Mouse (Mus musculus) C2C12 (cell line): ENCODE data around the gene Enpp7. TPM values are rescaled to one million over a fixed set of nuclear protein-coding genes. Genes with fewer than 3 reads are reported as not detected.

Experiments used
- H3K27me3 ChIP-seq: one replicate; pipeline ENCODE4 v1.6.1; 2011; ENCODE audit not compliant: control insufficient read depth, insufficient read depth, insufficient read length
- H3K36me3 ChIP-seq: one replicate; pipeline ENCODE4 v1.6.1; 2011; ENCODE audit not compliant: control insufficient read depth, insufficient read depth
- H3K4me3 ChIP-seq: one replicate; pipeline ENCODE4 v1.5.1; 2011; ENCODE audit warnings: mild to moderate bottlenecking, control low read depth; ENCODE audit not compliant: poor library complexity, insufficient read depth, severe bottlenecking
- H3K79me2 ChIP-seq: one replicate; pipeline ENCODE4 v1.6.1; 2011; ENCODE audit not compliant: control insufficient read depth, insufficient read depth
- H3K79me3 ChIP-seq: one replicate; pipeline ENCODE4 v1.6.1; 2011; ENCODE audit warnings: low read depth, control low read depth
- H3ac ChIP-seq: one replicate; pipeline ENCODE3; 2011; ENCODE audit warnings: low read depth; ENCODE audit not compliant: control insufficient read depth, insufficient read length
- CEBPB ChIP-seq: IDR thresholded peaks from one replicate; pipeline ENCODE4 v1.6.1; 2011; ENCODE audit warnings: low read depth, mild to moderate bottlenecking, control low read depth, moderate library complexity
- CTCF ChIP-seq: IDR thresholded peaks from one replicate; pipeline ENCODE4 v1.5.1; 2011; ENCODE audit not compliant: control insufficient read depth, insufficient read depth, insufficient read length
- FOSL1 ChIP-seq: IDR thresholded peaks from one replicate; pipeline ENCODE4 v1.8.0; 2011; ENCODE audit warnings: mild to moderate bottlenecking, low read length; ENCODE audit not compliant: poor library complexity, insufficient read depth, severe bottlenecking
- MAX ChIP-seq: IDR thresholded peaks from one replicate; pipeline ENCODE4 v1.6.1; 2011; ENCODE audit warnings: mild to moderate bottlenecking, control low read depth
- MYOD1 ChIP-seq: IDR thresholded peaks from one replicate; pipeline ENCODE4 v1.6.1; 2011; ENCODE audit warnings: low read depth; ENCODE audit not compliant: control insufficient read depth, insufficient read length
- MYOG ChIP-seq: IDR thresholded peaks from one replicate; pipeline ENCODE4 v1.6.1; 2011; ENCODE audit not compliant: control insufficient read depth, insufficient read length; ENCODE audit errors: extremely low read depth
- USF1 ChIP-seq: IDR thresholded peaks from one replicate; pipeline ENCODE4 v1.6.1; 2011; ENCODE audit warnings: low read depth, mild to moderate bottlenecking, control low read depth, moderate library complexity
- polyA plus RNA-seq: library from polyadenylated mRNA; unstranded; fragments of >200 nt; fragmentation: generic; extraction: Trizol; gene quantifications from one replicate; pipeline ENCODE4 v1.2.1, GENCODE M21; 2012; ENCODE audit warnings: missing spikeins

The Enpp7 gene
- polyA plus RNA-seq, 1 experiment = not detected

GRCm38 (mm10) chr11:118997182-118997581 is 9.2 kb downstream of the Enpp7 start:
- TF ChIP-seq CTCF = no peak
- no peak for TF ChIP-seq MYOG
- TF ChIP-seq CEBPB = no peak
- TF ChIP-seq FOSL1 = no peak
- no peak for TF ChIP-seq MAX
- no peak for TF ChIP-seq MYOD1
- no peak for TF ChIP-seq USF1
- Histone ChIP-seq H3K79me3 (no peaks in the 10 kb centered on the region), H3K36me3 (no peaks in the 10 kb centered on the region), H3K79me2 (no peaks in the 10 kb centered on the region), H3K4me3 (no peak overlapping the region), H3ac (no peak overlapping the region), H3K27me3 (peaks cover 30% of the 10 kb centered on the region)

- H3K36me3 ChIP-seq = no peaks in the 10 kb centered on the region
- H3K79me2 ChIP-seq = no peaks in the 10 kb centered on the region
- no peak overlapping the region for H3ac ChIP-seq
- TF ChIP-seq MYOG (no peak), CTCF (peak; percentile 69)
- no peaks in the 10 kb centered on the region for H3K79me3 ChIP-seq
- peaks cover 32% of the 10 kb centered on the region for H3K27me3 ChIP-seq
- no peak overlapping the region for H3K4me3 ChIP-seq
These were observed 10.7 kb downstream of the Enpp7 start for GRCm38 (mm10) chr11:118998540-118999265.

- no peaks in the 10 kb centered on the region for H3K79me3 ChIP-seq
- H3K36me3 ChIP-seq = no peaks in the 10 kb centered on the region
- H3ac ChIP-seq = no peak overlapping the region
- TF ChIP-seq CTCF = no peak
- no peak for TF ChIP-seq MAX
- TF ChIP-seq MYOD1 = no peak
- no peak for TF ChIP-seq MYOG
- TF ChIP-seq USF1 = no peak
- no peak for TF ChIP-seq CEBPB
- TF ChIP-seq FOSL1 = no peak
- peaks cover 30% of the 10 kb centered on the region for H3K27me3 ChIP-seq
- no peaks in the 10 kb centered on the region for H3K79me2 ChIP-seq
- no peak overlapping the region for H3K4me3 ChIP-seq
These were observed 11.4 kb downstream of the Enpp7 start for GRCm38 (mm10) chr11:118999361-118999804.

- TF ChIP-seq CEBPB (no peak), USF1 (no peak)
- H3K36me3 ChIP-seq = no peaks in the 10 kb centered on the region
- H3K4me3 ChIP-seq = no peak overlapping the region
- no peak overlapping the region for H3ac ChIP-seq
- H3K79me2 ChIP-seq = no peaks in the 10 kb centered on the region
- peaks cover 31% of the 10 kb centered on the region for H3K27me3 ChIP-seq
- no peaks in the 10 kb centered on the region for H3K79me3 ChIP-seq
These were observed 12.9 kb downstream of the Enpp7 start for GRCm38 (mm10) chr11:119000877-119001276.

- Histone ChIP-seq H3K79me3 (no peaks in the 10 kb centered on the region), H3ac (no peak overlapping the region), H3K79me2 (no peaks in the 10 kb centered on the region), H3K27me3 (peaks cover 24% of the 10 kb centered on the region), H3K4me3 (no peak overlapping the region), H3K36me3 (no peaks in the 10 kb centered on the region)
- TF ChIP-seq FOSL1 (no peak), MAX (no peak), CEBPB (peak; percentile 74), USF1 (no peak), MYOD1 (no peak)
These were observed 13.6 kb downstream of the Enpp7 start for GRCm38 (mm10) chr11:119001493-119002128.

- no peak overlapping the region for H3K4me3 ChIP-seq
- no peak for TF ChIP-seq CTCF
- no peak for TF ChIP-seq MYOG
- TF ChIP-seq CEBPB = no peak
- no peak for TF ChIP-seq FOSL1
- TF ChIP-seq USF1 = no peak
- no peak for TF ChIP-seq MYOD1
- TF ChIP-seq MAX = no peak
- no peaks in the 10 kb centered on the region for H3K79me2 ChIP-seq
- H3K79me3 ChIP-seq = no peaks in the 10 kb centered on the region
- no peak overlapping the region for H3ac ChIP-seq
- no peaks in the 10 kb centered on the region for H3K36me3 ChIP-seq
- H3K27me3 ChIP-seq = peaks cover 21% of the 10 kb centered on the region
These were observed 17.7 kb downstream of the Enpp7 start for GRCm38 (mm10) chr11:119005547-119006275.
